Mouse (Mus musculus): ENCODE data around the gene Defb35. TPM values are rescaled to one million over a fixed set of nuclear protein-coding genes. Genes with fewer than 3 reads are reported as not detected.
"Not testable (repeated sequence)": the region's sequence is repeated elsewhere in the genome, so short reads cannot be mapped to it uniquely, and the experiment has no call there.

Gene Defb35
- polyA plus RNA-seq (2012; fragmentation: generic; extraction: Trizol) = not detected
- long read RNA-seq, experiment 1 = 0 reads
- long read RNA-seq, experiment 2 = 0 reads

DNA sequence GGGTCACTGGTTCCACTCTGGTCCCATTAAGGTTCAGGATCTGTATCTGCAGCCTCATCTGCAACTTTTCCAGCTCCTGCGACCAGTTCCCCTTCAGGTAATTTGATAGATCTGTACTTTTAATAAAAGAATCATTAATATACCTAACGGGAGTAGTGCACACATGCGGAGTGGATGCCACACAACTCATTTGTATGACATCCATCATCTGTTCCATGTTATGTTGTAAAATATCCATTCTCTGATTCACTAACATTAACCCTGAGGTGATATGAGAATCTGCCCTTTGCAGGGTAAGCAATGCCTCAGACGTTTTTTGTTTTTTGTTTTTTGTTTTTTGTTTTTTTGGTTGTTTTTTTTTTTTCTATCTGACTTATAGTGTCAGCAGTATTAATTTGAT lies at the start of gene Defb35:
Gene Defb35 (plus strand): TSS at position 301 of the 400 bp plus-strand sequence.
- H3K79me2 ChIP-seq (ENCODE audit: control insufficient read depth, insufficient read depth); H3ac ChIP-seq (ENCODE audit: control insufficient read depth, insufficient read length, low read depth); H3K36me3 ChIP-seq (ENCODE audit: control insufficient read depth, insufficient read depth); H3K27me3 ChIP-seq (ENCODE audit: control insufficient read depth, insufficient read depth, insufficient read length); H3K4me3 ChIP-seq (ENCODE audit: insufficient read depth, poor library complexity, severe bottlenecking); H3K79me3 ChIP-seq (ENCODE audit: low read depth): not testable (repeated sequence)

DNA sequence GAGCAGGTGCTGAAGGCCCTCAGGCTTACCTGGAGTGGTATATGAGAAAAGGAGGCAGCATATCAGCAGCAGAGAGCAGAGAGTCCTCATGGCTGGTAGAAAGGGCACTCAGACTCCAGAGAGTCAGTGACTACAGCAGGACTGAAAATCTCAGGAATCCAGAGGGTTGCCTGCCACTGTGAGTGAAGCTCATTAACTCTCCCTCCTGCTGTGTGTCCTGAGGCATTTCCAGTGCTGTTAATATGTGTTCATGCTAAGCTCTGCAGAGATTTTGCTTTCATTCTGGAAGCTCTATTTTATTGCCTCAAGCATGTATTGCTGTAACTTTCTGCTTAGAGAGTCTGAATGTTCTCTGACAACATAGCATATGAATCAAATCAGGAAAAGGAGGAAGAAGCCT lies 31.9 kb upstream of the Defb35 start, which contains the start of gene Defb11:
Gene Defb11 (minus strand): TSS at position 123 of the 400 bp plus-strand sequence.
- not testable (repeated sequence) for H3K27me3 ChIP-seq (ENCODE audit: control insufficient read depth, insufficient read depth, insufficient read length); H3K36me3 ChIP-seq (ENCODE audit: control insufficient read depth, insufficient read depth); H3K4me3 ChIP-seq (ENCODE audit: insufficient read depth, poor library complexity, severe bottlenecking); H3K79me3 ChIP-seq (ENCODE audit: low read depth); H3K79me2 ChIP-seq (ENCODE audit: control insufficient read depth, insufficient read depth); H3ac ChIP-seq (ENCODE audit: control insufficient read depth, insufficient read length, low read depth)

DNA sequence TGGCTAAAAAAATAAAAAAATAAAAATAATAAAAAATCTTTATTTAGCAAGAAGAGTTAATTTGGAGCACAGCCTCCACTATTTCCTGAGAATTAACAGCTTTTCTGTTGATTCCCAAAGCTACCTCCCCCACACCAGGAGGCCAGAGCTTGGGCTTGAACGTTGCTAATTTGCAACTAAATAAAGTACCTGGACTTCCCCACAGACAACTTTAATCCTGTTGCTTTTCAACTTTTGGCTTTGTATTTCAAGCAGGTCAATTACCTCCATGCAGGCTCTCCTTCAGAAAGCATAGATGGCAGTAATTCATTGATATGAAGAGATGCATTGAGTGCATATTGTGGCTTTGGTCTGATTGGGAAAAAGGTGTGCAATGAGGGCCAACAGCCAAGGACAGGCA lies 26.2 kb upstream of the Defb35 start:
- no peak for TF ChIP-seq FOSL1 (IDR thresholded peaks at IDR 0.05; ENCODE audit: insufficient read depth, low read length, poor library complexity, severe bottlenecking)
- TF ChIP-seq CEBPB (IDR thresholded peaks at IDR 0.05; ENCODE audit: low read depth) = no peak
- no peak for TF ChIP-seq MYOG (IDR thresholded peaks at IDR 0.05; ENCODE audit: control insufficient read depth, extremely low read depth, insufficient read length)
- no peak for TF ChIP-seq USF1 (IDR thresholded peaks at IDR 0.05; ENCODE audit: low read depth)
- no peak for TF ChIP-seq CTCF (IDR thresholded peaks at IDR 0.05; ENCODE audit: control insufficient read depth, insufficient read depth, insufficient read length)
- TF ChIP-seq MAX (IDR thresholded peaks at IDR 0.05) = no peak
- no peaks in the 10 kb centered on the region for H3K27me3 ChIP-seq (ENCODE audit: control insufficient read depth, insufficient read depth, insufficient read length)

DNA sequence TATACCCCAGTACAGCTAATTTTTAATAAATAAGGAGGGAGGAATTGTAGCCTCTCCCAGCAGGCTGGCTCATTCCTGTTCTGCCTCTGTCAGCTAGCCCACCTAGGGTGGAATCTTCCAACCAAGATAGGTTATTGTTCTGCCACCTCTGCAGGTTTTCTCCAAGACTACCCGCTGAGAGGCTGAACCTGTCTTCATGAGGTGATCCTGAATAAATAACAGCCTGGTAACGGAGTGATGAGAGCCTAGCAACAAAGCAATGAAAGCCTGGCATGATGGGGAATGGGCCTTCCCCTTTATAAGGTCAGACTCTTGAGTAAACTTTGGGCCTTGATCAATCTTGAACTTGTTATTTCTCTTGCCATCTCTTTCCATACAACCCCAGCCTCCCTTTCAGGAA lies 25.6 kb upstream of the Defb35 start:
- Histone ChIP-seq H3K36me3 (ENCODE audit: control insufficient read depth, insufficient read depth) (no peaks in the 10 kb centered on the region), H3K27me3 (ENCODE audit: control insufficient read depth, insufficient read depth, insufficient read length) (no peaks in the 10 kb centered on the region), H3K79me3 (ENCODE audit: low read depth) (no peaks in the 10 kb centered on the region), H3ac (ENCODE audit: control insufficient read depth, insufficient read length, low read depth) (no peak overlapping the region), H3K79me2 (ENCODE audit: control insufficient read depth, insufficient read depth) (no peaks in the 10 kb centered on the region), H3K4me3 (ENCODE audit: insufficient read depth, poor library complexity, severe bottlenecking) (no peak overlapping the region)
- TF ChIP-seq FOSL1 (IDR thresholded peaks at IDR 0.05; ENCODE audit: insufficient read depth, low read length, poor library complexity, severe bottlenecking) (no peak), USF1 (IDR thresholded peaks at IDR 0.05; ENCODE audit: low read depth) (no peak), CEBPB (IDR thresholded peaks at IDR 0.05; ENCODE audit: low read depth) (no peak), CTCF (IDR thresholded peaks at IDR 0.05; ENCODE audit: control insufficient read depth, insufficient read depth, insufficient read length) (no peak), MYOG (IDR thresholded peaks at IDR 0.05; ENCODE audit: control insufficient read depth, extremely low read depth, insufficient read length) (no peak)

More for the DNA sequence above, 26.2 kb upstream of the Defb35 start:
- Histone ChIP-seq H3K36me3 (ENCODE audit: control insufficient read depth, insufficient read depth) (no peaks in the 10 kb centered on the region), H3K4me3 (ENCODE audit: insufficient read depth, poor library complexity, severe bottlenecking) (no peak overlapping the region), H3ac (ENCODE audit: control insufficient read depth, insufficient read length, low read depth) (no peak overlapping the region), H3K79me3 (ENCODE audit: low read depth) (no peaks in the 10 kb centered on the region), H3K79me2 (ENCODE audit: control insufficient read depth, insufficient read depth) (no peaks in the 10 kb centered on the region)

DNA sequence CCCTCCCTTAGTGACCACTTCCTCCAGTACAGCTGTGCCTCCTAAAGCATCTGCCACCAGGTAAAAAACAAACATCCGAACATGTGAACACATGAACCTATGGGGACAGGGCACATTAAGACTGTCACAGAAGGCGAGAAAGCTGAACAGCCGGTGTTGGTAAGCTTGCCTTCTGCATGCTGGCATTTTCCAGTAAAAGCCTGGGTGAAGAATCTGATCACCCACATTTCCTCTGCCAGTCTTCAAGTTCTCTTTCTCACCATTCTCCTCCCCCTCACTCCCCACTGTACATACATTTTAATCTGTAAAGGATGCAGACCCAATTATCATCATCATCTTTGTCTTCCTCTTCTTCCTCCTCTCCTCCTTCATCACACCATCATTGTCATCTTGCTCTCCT lies 22.5 kb upstream of the Defb35 start:
- Histone ChIP-seq H3K36me3 (ENCODE audit: control insufficient read depth, insufficient read depth) (no peaks in the 10 kb centered on the region), H3K27me3 (ENCODE audit: control insufficient read depth, insufficient read depth, insufficient read length) (no peaks in the 10 kb centered on the region), H3K4me3 (ENCODE audit: insufficient read depth, poor library complexity, severe bottlenecking) (no peak overlapping the region), H3K79me2 (ENCODE audit: control insufficient read depth, insufficient read depth) (no peaks in the 10 kb centered on the region), H3ac (ENCODE audit: control insufficient read depth, insufficient read length, low read depth) (no peak overlapping the region), H3K79me3 (ENCODE audit: low read depth) (no peaks in the 10 kb centered on the region)
- no peak for TF ChIP-seq MYOG (IDR thresholded peaks at IDR 0.05; ENCODE audit: control insufficient read depth, extremely low read depth, insufficient read length)

DNA sequence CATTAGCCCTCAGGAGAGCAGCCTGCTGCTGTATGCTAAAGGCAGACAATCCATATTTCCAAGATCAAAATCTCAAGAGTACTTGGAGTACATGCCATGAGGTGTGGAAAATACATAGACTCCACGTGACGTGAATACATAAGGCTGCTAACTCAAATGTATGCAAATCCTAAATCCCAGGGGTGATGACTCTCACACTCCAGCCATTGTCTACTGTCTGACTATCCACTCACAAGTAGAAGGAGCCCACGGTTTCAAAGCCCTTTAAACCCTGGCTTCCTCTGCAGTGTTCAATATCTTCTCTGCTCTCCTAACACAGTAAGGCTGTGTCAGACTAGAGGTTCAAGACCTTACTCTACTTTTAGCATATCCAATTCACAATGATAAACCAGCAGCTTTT lies 7.4 kb upstream of the Defb35 start:
- not testable (repeated sequence) for H3K79me3 ChIP-seq (ENCODE audit: low read depth); H3K4me3 ChIP-seq (ENCODE audit: insufficient read depth, poor library complexity, severe bottlenecking); H3K79me2 ChIP-seq (ENCODE audit: control insufficient read depth, insufficient read depth); H3ac ChIP-seq (ENCODE audit: control insufficient read depth, insufficient read length, low read depth); H3K27me3 ChIP-seq (ENCODE audit: control insufficient read depth, insufficient read depth, insufficient read length); H3K36me3 ChIP-seq (ENCODE audit: control insufficient read depth, insufficient read depth)

DNA sequence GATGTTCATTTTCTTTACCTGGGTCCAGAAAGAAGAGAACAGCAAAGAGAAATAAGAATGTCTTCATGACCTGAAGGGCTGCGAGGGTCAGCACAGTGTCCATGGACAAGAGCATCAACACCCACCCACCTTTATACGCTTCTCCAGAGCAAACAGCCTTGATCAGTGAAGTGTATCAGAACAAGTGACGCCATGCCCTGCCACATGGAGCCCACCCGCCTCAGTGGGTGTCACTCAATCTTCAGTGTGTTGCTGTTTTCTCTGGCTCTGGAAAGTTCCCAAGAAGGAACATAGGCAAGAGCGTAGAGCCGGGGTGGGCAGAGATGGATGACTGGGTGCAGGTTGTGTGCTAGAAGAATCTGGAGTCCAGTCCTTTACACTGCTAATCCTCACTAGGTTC lies 5.5 kb upstream of the Defb35 start, which contains the start of gene Defb15:
Gene Defb15 (minus strand): TSS at position 101 of the 400 bp plus-strand sequence.
- H3K4me3 ChIP-seq (ENCODE audit: insufficient read depth, poor library complexity, severe bottlenecking) = no peak within 1 kb of the TSS
- H3K36me3 ChIP-seq (ENCODE audit: control insufficient read depth, insufficient read depth) = no peaks in the 10 kb centered on the region
- TF ChIP-seq MAX (IDR thresholded peaks at IDR 0.05) (no peak), USF1 (IDR thresholded peaks at IDR 0.05; ENCODE audit: low read depth) (no peak), FOSL1 (IDR thresholded peaks at IDR 0.05; ENCODE audit: insufficient read depth, low read length, poor library complexity, severe bottlenecking) (no peak), CTCF (IDR thresholded peaks at IDR 0.05; ENCODE audit: control insufficient read depth, insufficient read depth, insufficient read length) (no peak), CEBPB (IDR thresholded peaks at IDR 0.05; ENCODE audit: low read depth) (no peak), MYOG (IDR thresholded peaks at IDR 0.05; ENCODE audit: control insufficient read depth, extremely low read depth, insufficient read length) (no peak), MYOD1 (IDR thresholded peaks at IDR 0.05; ENCODE audit: control insufficient read depth, insufficient read length, low read depth) (no peak)

More for the DNA sequence above, 5.5 kb upstream of the Defb35 start, which contains the start of gene Defb15:
- H3K27me3 ChIP-seq (ENCODE audit: control insufficient read depth, insufficient read depth, insufficient read length) = no peaks in the 10 kb centered on the region
- no peak within 1 kb of the TSS for H3ac ChIP-seq (ENCODE audit: control insufficient read depth, insufficient read length, low read depth)
- H3K79me3 ChIP-seq (ENCODE audit: low read depth) = no peaks in the 10 kb centered on the region
- H3K79me2 ChIP-seq (ENCODE audit: control insufficient read depth, insufficient read depth) = no peaks in the 10 kb centered on the region

Data from C2C12 (cell line).